Mouse (Mus musculus) large intestine, adult 2 months (tissue): ENCODE measurements around the gene Lcn3. TPM values are rescaled to one million over a fixed set of nuclear protein-coding genes. Genes with fewer than 3 reads are reported as not detected.
"Not testable (repeated sequence)": the region's sequence is repeated elsewhere in the genome, so short reads cannot be mapped to it uniquely, and the experiment has no call there.

ENCODE experiments used
- DNase-seq: peaks from one replicate; pipeline ENCODE4 v3.0.0-alpha.2; 2012; ENCODE audit warnings: low read depth, low spot score
- WGBS: fragments of 180-500 bp; shearing (Covaris S2); methylation state at CpG from one replicate; pipeline ENCODE4 v1.1.7; 2018; 5-methylcytosine and 5-hydroxymethylcytosine counted together
- polyA plus RNA-seq: library from polyadenylated mRNA; depleted of rRNA; stranded (reverse); fragments of >200 nt; gene quantifications from 2 replicates; pipeline ENCODE4 v1.2.3, GENCODE M21; 2012; rRNA removed

The Lcn3 gene
- polyA plus RNA-seq: not detected in 2 replicates

GRCm38 (mm10) chr2:25765269-25765668 lies at the start of gene Lcn3:
Gene Lcn3 (plus strand): TSS chr2:25765569.
- no peak for DNase-seq
- 28% methylated on average over 2 of the region's 2 CpGs for WGBS

DNA sequence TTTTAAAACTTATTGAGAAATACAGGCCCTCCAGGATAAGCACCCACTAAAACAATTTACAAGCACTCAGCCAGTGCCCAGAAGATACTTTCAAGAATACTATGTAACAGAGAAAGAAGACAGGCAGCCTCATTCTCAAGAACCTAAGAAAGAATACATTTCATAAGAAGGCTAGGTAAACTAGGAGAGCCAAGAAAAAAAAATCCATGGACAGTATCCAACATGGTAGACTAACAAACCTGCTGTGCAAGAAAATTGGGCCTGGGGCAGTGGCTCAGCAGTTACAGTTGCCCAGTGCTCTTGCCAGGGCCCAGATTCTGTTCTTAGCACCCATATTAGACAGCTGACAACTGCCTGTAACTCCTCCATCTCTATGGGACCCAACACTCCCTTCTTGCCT lies 48.1 kb upstream of the Lcn3 start:
- DNase-seq: no peak

DNA sequence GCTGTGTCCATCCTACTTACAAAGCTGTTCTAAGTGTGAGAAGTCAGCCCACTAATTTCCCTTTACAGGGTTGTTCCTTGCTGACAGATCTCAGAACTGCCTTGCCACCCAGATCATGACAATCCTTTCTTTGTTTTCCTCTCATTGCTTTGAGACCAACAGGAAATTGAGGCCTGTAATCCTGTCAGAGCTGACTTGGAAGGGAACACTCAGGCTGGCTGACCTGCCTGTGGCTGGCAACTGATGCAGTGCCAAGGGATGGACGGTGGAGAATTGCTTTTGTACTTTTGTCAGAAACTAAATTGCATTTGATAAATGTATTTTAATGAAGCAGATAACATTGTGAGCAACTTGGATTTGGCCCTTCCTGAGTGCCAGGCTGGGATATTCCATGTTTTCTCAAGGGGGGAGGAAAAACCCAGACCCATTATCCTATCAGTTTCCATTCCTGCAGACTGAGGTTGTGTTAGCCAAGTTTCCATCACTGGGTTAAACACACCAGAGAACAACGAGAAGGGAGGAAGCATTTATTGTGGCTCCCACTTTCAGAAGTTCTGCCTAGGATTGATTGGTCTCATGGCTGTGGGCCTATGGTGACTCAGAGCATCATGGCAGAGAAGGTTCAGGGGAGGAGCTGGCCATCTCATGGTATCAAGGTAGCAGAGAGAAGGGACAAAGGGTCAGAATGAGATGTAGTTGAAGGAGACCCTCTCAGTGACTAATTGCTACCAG lies 32.0 kb upstream of the Lcn3 start:
- 26% methylated on average over 2 of the region's 2 CpGs for WGBS
- DNase-seq: no peak

- not testable (repeated sequence) for DNase-seq
- WGBS: 74% methylated on average over 3 of the region's 3 CpGs
These were observed 28.7 kb upstream of the Lcn3 start, which contains the start of gene Obp2b for GRCm38 (mm10) chr2:25736709-25737108. Gene Obp2b (plus strand): TSS chr2:25737009.

DNA sequence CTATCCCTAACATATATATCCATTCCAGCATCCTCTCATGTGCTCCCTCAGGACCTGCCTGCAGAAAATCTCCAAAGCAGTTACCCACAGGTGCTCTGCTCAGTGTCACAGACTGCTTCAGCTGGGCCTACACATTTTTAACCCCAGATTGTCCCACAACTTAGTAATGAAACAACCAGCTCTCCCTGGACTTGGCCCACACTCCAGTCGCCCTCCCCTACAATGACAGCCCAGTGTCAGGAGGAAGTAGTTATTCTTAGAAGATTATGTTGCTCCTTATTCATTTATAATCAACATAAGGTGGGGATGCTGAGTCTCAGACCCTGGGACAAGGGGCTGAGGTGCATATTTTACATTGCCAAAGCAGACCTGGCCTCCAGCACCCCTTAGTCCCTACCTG lies 23.7 kb upstream of the Lcn3 start:
- DNase-seq: no peak
- WGBS: 38% methylated on average over 1 of the region's 1 CpGs

DNA sequence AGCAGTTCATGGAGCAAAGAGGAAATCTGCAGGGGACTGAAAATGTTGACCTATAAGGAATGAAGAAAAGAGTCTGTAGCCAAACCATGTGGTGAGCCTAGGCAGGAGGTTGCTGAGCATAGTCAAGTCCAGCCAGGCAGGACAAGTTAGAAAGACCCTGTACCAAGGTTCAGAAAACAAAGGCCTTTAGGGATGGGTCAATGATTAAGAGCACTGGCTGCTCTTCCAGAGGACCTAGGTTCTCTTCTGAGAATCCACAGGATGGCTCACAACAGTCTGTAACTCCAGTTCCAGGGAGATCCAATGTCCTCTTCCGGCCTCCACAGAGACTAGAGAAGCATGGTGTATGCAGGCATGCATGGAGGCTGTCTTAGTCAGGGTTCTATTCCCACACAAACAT lies 11.2 kb upstream of the Lcn3 start:
- 97% methylated on average over 1 of the region's 1 CpGs for WGBS

GRCm38 (mm10) chr2:25758064-25758625 lies 7.2 kb upstream of the Lcn3 start:
- 50% methylated on average over 4 of the region's 4 CpGs for WGBS
- DNase-seq: no peak

More for the DNA sequence above, 11.2 kb upstream of the Lcn3 start:
- no peak for DNase-seq

GRCm38 (mm10) chr2:25767764-25768163 lies 2.4 kb downstream of the Lcn3 start:
- DNase-seq: no peak
- WGBS: 74% methylated on average over 4 of the region's 4 CpGs

DNA sequence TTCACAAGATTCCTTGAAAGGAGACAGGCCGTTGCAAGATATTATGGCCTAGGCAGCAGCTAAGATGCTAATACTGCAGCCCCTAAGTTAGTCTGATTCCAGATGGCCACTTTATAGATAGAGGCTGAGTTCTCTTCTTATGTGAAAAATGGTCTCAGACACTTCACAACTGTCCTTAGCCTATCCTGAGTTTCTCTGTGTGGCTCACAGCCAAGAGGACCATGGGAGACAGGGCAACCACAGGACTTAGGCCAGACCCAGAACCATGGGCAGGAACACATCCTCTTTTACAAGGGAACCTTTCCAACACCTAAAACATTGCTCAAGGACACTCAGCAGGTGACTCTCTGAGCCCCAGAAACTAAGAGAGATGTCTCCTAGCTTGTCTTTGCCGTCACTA lies 8.1 kb downstream of the Lcn3 start:
- WGBS: 86% methylated on average over 2 of the region's 2 CpGs

DNA sequence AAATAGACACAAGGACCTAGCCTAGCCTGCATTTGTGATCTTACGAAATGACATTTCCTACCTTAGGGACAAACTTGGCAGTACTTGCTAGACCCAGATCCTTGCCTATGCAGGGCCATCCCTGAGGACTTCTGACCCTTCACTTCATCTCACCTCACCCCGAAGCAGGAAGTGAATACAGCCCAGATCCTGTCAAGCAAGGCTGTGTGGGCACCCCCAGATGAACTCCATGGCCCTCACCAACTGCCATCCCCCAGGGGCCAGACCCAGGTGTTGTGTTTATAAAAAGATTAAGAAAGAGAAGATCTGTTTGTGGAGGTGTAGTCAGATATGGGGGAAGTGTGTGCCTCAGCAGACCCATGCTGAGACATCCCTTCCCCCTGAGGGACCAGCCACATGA lies 9.3 kb downstream of the Lcn3 start:
- 74% methylated on average over 2 of the region's 2 CpGs for WGBS
- DNase-seq: no peak

More for the DNA sequence above, 8.1 kb downstream of the Lcn3 start:
- no peak for DNase-seq

- WGBS: 61% methylated on average over 3 of the region's 3 CpGs
- no peak for DNase-seq
These were observed 10.6 kb downstream of the Lcn3 start for GRCm38 (mm10) chr2:25775991-25776390.

- no peak for DNase-seq
- WGBS: 79% methylated on average over 1 of the region's 1 CpGs
These were observed 11.3 kb downstream of the Lcn3 start, which contains the start of gene Lcn11 for GRCm38 (mm10) chr2:25776717-25777116. Gene Lcn11 (plus strand): TSS chr2:25777017.

- DNase-seq: no peak
- 84% methylated on average over 9 of the region's 9 CpGs for WGBS
These were observed 13.7 kb downstream of the Lcn3 start for GRCm38 (mm10) chr2:25779076-25779475.

DNA sequence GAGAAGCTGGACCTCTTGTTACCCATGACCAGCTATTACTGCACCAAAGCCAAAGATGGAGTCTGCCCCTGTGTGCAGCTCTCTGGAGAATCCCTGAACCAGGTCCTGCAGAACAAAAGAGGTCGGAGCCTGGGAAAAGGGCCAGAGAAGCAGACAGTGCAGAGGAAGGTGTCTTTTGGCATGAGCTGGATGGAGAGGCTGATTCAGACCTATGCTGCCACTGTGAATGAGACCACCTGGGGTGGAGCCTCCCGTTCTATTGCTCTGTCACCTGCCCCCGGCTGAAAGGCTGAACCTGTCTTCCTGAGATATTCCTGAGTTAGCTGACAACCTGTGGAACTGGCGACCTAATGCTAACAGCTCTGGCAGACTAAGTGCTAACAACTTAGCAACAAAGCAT lies 15.6 kb downstream of the Lcn3 start:
- DNase-seq: no peak
- 22% methylated on average over 4 of the region's 4 CpGs for WGBS

DNA sequence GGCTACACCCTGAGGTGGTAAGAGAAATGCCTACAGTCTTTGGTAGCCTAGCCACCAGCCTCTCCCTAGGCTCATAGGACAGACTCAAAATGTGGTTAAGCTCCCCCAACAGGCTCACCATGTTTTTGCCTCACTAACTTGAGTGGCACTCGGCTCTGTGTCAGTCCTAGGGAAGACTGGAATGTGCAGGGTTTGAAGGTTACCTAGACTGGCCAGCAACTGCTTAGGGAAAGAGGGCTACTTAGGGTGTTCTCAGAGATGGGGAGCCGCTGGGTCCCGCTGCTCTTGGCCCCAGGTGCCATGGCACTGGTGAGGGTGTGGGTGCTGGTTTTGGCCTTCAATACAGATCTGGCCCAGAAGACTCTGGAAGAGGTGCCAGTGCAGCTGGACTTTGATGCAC lies 16.6 kb downstream of the Lcn3 start, which contains the start of gene Gm13539:
Gm13539 (plus strand) TSS at position 301 of the 400 bp plus-strand sequence.
- 83% methylated on average over 3 of the region's 3 CpGs for WGBS
- no peak for DNase-seq

DNA sequence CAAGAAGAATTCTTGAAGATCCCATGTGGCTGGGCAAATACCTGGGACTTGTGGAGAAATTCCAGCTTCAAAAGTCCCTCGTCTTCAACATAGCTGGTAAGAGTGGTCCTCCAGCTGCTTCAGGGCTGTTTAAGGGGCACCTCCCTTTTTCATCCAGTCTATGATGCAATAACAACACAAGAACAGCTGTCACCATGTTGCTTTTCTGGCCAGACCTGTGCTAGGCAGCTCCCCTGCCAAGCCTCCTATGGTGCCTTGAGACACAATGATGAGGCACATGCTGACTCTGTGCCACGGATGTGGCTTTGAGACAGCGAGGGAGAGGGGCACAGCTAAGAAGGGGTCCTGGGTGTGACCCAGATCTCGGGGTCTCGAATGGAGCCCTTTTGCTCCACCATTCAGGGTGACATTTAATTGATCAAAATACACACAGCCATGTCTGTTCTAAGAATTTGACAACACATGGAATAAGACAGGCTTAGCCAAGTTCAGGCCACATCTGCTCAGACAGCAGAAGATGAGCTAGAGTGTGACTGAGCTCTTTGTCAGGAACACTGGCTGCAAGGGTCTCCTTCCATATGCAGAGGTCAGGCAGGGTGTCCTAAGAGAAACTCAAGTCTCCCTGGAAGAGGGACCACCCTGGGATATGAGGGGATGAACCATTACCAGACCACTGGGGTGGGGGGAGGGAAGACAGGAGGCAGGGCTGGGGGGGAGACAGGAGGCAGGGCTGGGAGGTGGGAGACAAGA lies 20.4 kb downstream of the Lcn3 start:
- WGBS: 62% methylated on average over 5 of the region's 5 CpGs
- DNase-seq: no peak

GRCm38 (mm10) chr2:25789092-25789491 lies 23.7 kb downstream of the Lcn3 start:
- 71% methylated on average over 3 of the region's 3 CpGs for WGBS
- DNase-seq: no peak

GRCm38 (mm10) chr2:25797635-25798034 lies 32.3 kb downstream of the Lcn3 start:
- 30% methylated on average over 2 of the region's 2 CpGs for WGBS
- DNase-seq: no peak

- 39% methylated on average over 5 of the region's 5 CpGs for WGBS
- DNase-seq: no peak
These were observed 32.7 kb downstream of the Lcn3 start for GRCm38 (mm10) chr2:25798065-25798464.

DNA sequence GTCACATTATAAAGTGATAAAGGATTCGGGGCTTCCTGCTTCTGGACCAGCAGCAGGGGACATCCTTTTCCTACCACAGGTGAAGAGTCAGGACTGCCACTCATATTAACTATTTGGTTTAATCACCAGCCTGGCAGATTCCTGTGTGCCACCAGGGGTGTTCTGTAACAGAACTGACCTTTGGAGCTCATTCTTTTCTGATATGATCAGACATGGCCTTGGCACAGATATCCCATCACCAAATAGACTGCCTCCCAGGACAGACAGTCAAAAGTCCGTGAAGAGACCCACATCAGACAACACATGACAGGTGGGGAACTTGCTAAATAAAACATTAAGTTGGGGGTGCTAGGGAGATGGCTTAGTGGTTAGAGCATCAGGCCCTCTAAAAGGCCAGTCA lies 46.3 kb downstream of the Lcn3 start:
- no peak for DNase-seq
- 49% methylated on average over 2 of the region's 2 CpGs for WGBS

DNA sequence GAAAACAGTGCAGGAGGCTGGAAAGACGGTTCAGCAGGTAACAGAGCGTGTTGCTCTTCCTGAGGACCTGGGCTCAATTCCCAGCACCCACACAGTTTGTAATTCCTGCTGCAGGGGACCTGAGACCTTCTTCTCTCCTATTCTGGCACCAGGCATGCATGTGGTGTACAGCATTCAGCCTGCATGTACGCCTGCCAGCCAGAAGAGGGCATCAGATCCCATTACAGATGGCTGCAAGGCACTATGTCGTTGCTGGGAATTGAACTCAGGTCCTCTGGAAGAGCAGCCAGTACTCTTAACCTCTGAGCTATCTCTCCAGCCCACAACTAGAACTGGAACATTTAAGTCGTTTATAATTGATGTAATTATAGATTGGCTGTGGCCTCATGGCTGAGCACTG lies 48.0 kb downstream of the Lcn3 start:
- no peak for DNase-seq
- 83% methylated on average over 5 of the region's 5 CpGs for WGBS
